Mouse (Mus musculus): ENCODE results near the gene Cerk. TPM values are rescaled to one million over a fixed set of nuclear protein-coding genes. Genes with fewer than 3 reads are reported as not detected.
A peak's percentile ranks its signal among the peaks of the same experiment; 100 is the strongest.
"Not testable (repeated sequence)": the region's sequence is repeated elsewhere in the genome, so short reads cannot be mapped to it uniquely, and the experiment has no call there.

Cerk gene
- polyA plus RNA-seq, 1 experiment from 2014 or later, result 13.8 TPM

- no peak for DNase-seq (ENCODE audit: low spot score)
- peaks cover 23% of the 10 kb centered on the region for H3K4me1 ChIP-seq
- no peak overlapping the region for H3K4me3 ChIP-seq
- H3K36me3 ChIP-seq, result no peaks in the 10 kb centered on the region
- no peaks in the 10 kb centered on the region for H3K27me3 ChIP-seq (ENCODE audit: low read depth, poor library complexity, severe bottlenecking)
- WGBS, result 49% methylated on average over 6 of the region's 6 CpGs
- 0 out of 2 replicates have a peak overlapping the region, but pooled peaks have one; percentile 19 for H3K27ac ChIP-seq
- H3K9me3 ChIP-seq (replicated peaks), result no peaks in the 10 kb centered on the region
Observed at GRCm38 (mm10) chr15:86202640-86203039, 16.7 kb upstream of the Cerk start.

GRCm38 (mm10) chr15:86201696-86202330 lies 15.9 kb upstream of the Cerk start:
- Histone ChIP-seq H3K27me3 (ENCODE audit: low read depth, poor library complexity, severe bottlenecking) (no peaks in the 10 kb centered on the region), H3K4me1 (peaks cover 23% of the 10 kb centered on the region), H3K27ac (no peak overlapping the region), H3K9me3 (replicated peaks) (no peaks in the 10 kb centered on the region), H3K4me3 (no peak overlapping the region), H3K36me3 (no peaks in the 10 kb centered on the region)
- 88% methylated on average over 9 of the region's 9 CpGs for WGBS
- no peak for DNase-seq (ENCODE audit: low spot score)

GRCm38 (mm10) chr15:86201095-86201494 lies 15.2 kb upstream of the Cerk start:
- WGBS, result 56% methylated on average over 4 of the region's 4 CpGs
- no peaks in the 10 kb centered on the region for H3K27me3 ChIP-seq (ENCODE audit: low read depth, poor library complexity, severe bottlenecking)
- no peak for DNase-seq (ENCODE audit: low spot score)
- no peaks in the 10 kb centered on the region for H3K9me3 ChIP-seq (replicated peaks)
- no peaks in the 10 kb centered on the region for H3K36me3 ChIP-seq
- H3K27ac ChIP-seq, result no peak overlapping the region
- H3K4me1 ChIP-seq, result peaks cover 23% of the 10 kb centered on the region
- no peak overlapping the region for H3K4me3 ChIP-seq

GRCm38 (mm10) chr15:86200169-86200568 lies 14.2 kb upstream of the Cerk start:
- H3K36me3 ChIP-seq, result no peaks in the 10 kb centered on the region
- no peak for DNase-seq (ENCODE audit: low spot score)
- H3K27me3 ChIP-seq (ENCODE audit: low read depth, poor library complexity, severe bottlenecking), result no peaks in the 10 kb centered on the region
- no peak overlapping the region for H3K4me3 ChIP-seq
- no peak overlapping the region for H3K27ac ChIP-seq
- WGBS, result 62% methylated on average over 4 of the region's 4 CpGs
- no peaks in the 10 kb centered on the region for H3K9me3 ChIP-seq (replicated peaks)
- H3K4me1 ChIP-seq, result peaks cover 23% of the 10 kb centered on the region

GRCm38 (mm10) chr15:86199482-86199881 lies 13.5 kb upstream of the Cerk start:
- Histone ChIP-seq H3K9me3 (replicated peaks) (no peaks in the 10 kb centered on the region), H3K4me3 (no peak overlapping the region), H3K36me3 (no peaks in the 10 kb centered on the region), H3K27me3 (ENCODE audit: low read depth, poor library complexity, severe bottlenecking) (0 out of 2 replicates have a peak, but pooled peaks cover 3% of the 10 kb centered on the region), H3K27ac (no peak overlapping the region), H3K4me1 (peaks cover 22% of the 10 kb centered on the region)
- 78% methylated on average over 4 of the region's 4 CpGs for WGBS
- no peak for DNase-seq (ENCODE audit: low spot score)

- WGBS, result 82% methylated on average over 5 of the region's 5 CpGs
- DNase-seq (ENCODE audit: low spot score), result no peak
- Histone ChIP-seq H3K4me3 (no peak overlapping the region), H3K27ac (no peak overlapping the region), H3K4me1 (peaks cover 17% of the 10 kb centered on the region), H3K9me3 (replicated peaks) (no peaks in the 10 kb centered on the region), H3K27me3 (ENCODE audit: low read depth, poor library complexity, severe bottlenecking) (0 out of 2 replicates have a peak, but pooled peaks cover 4% of the 10 kb centered on the region), H3K36me3 (no peaks in the 10 kb centered on the region)
Observed at GRCm38 (mm10) chr15:86199052-86199451, 13.1 kb upstream of the Cerk start.

GRCm38 (mm10) chr15:86194676-86195453 lies 8.9 kb upstream of the Cerk start:
- not testable (repeated sequence) for H3K27me3 ChIP-seq (ENCODE audit: low read depth, poor library complexity, severe bottlenecking); H3K27ac ChIP-seq; DNase-seq (ENCODE audit: low spot score); H3K4me1 ChIP-seq; H3K36me3 ChIP-seq; H3K9me3 ChIP-seq (replicated peaks); H3K4me3 ChIP-seq
- WGBS, result 75% methylated on average over 55 of the region's 55 CpGs

- Histone ChIP-seq H3K27me3 (ENCODE audit: low read depth, poor library complexity, severe bottlenecking) (peaks cover 4% of the 10 kb centered on the region), H3K4me3 (no peak overlapping the region), H3K36me3 (no peaks in the 10 kb centered on the region), H3K27ac (no peak overlapping the region), H3K9me3 (replicated peaks) (no peaks in the 10 kb centered on the region), H3K4me1 (peaks cover 13% of the 10 kb centered on the region)
- no peak for DNase-seq (ENCODE audit: low spot score)
- WGBS, result 71% methylated on average over 3 of the region's 3 CpGs
Observed at GRCm38 (mm10) chr15:86191933-86192332, 6.0 kb upstream of the Cerk start.

GRCm38 (mm10) chr15:86191505-86191904 lies 5.6 kb upstream of the Cerk start:
- no peaks in the 10 kb centered on the region for H3K36me3 ChIP-seq
- H3K9me3 ChIP-seq (replicated peaks), result no peaks in the 10 kb centered on the region
- no peak overlapping the region for H3K4me3 ChIP-seq
- peaks cover 8% of the 10 kb centered on the region for H3K27me3 ChIP-seq (ENCODE audit: low read depth, poor library complexity, severe bottlenecking)
- no peak overlapping the region for H3K27ac ChIP-seq
- H3K4me1 ChIP-seq, result peaks cover 16% of the 10 kb centered on the region
- WGBS, result 34% methylated on average over 1 of the region's 1 CpGs
- DNase-seq (ENCODE audit: low spot score), result no peak

- Histone ChIP-seq H3K27me3 (ENCODE audit: low read depth, poor library complexity, severe bottlenecking) (peaks cover 13% of the 10 kb centered on the region), H3K36me3 (no peaks in the 10 kb centered on the region), H3K27ac (no peak overlapping the region), H3K4me1 (peaks cover 26% of the 10 kb centered on the region), H3K9me3 (replicated peaks) (no peaks in the 10 kb centered on the region), H3K4me3 (no peak overlapping the region)
- no peak for DNase-seq (ENCODE audit: low spot score)
- 84% methylated on average over 3 of the region's 3 CpGs for WGBS
Observed at GRCm38 (mm10) chr15:86190387-86190786, 4.4 kb upstream of the Cerk start.

GRCm38 (mm10) chr15:86188746-86189470 lies 3.0 kb upstream of the Cerk start:
- H3K9me3 ChIP-seq (replicated peaks), result no peaks in the 10 kb centered on the region
- peaks cover 11% of the 10 kb centered on the region for H3K27me3 ChIP-seq (ENCODE audit: low read depth, poor library complexity, severe bottlenecking)
- peaks cover 41% of the 10 kb centered on the region for H3K4me1 ChIP-seq
- no peak overlapping the region for H3K4me3 ChIP-seq
- H3K27ac ChIP-seq, result no peak overlapping the region
- 41% methylated on average over 10 of the region's 10 CpGs for WGBS
- H3K36me3 ChIP-seq, result no peaks in the 10 kb centered on the region
- no peak for DNase-seq (ENCODE audit: low spot score)

- WGBS, result 62% methylated on average over 5 of the region's 5 CpGs
- peaks cover 12% of the 10 kb centered on the region for H3K27me3 ChIP-seq (ENCODE audit: low read depth, poor library complexity, severe bottlenecking)
- no peak for DNase-seq (ENCODE audit: low spot score)
- H3K4me3 ChIP-seq, result no peak overlapping the region
- H3K27ac ChIP-seq, result no peak overlapping the region
- no peaks in the 10 kb centered on the region for H3K9me3 ChIP-seq (replicated peaks)
- no peaks in the 10 kb centered on the region for H3K36me3 ChIP-seq
- peaks cover 41% of the 10 kb centered on the region for H3K4me1 ChIP-seq
Observed at GRCm38 (mm10) chr15:86188186-86188585, 2.2 kb upstream of the Cerk start.

- Histone ChIP-seq H3K4me1 (peaks cover 53% of the 10 kb centered on the region), H3K4me3 (no peak overlapping the region), H3K27ac (no peak overlapping the region), H3K36me3 (no peaks in the 10 kb centered on the region), H3K27me3 (ENCODE audit: low read depth, poor library complexity, severe bottlenecking) (peaks cover 12% of the 10 kb centered on the region), H3K9me3 (replicated peaks) (no peaks in the 10 kb centered on the region)
- DNase-seq (ENCODE audit: low spot score), result no peak
- WGBS, result 36% methylated on average over 3 of the region's 3 CpGs
Observed at GRCm38 (mm10) chr15:86186686-86187085, 745 bp upstream of the Cerk start.
